Mouse (Mus musculus): ENCODE measurements around the gene Cdk5rap1. TPM values are rescaled to one million over a fixed set of nuclear protein-coding genes. Genes with fewer than 3 reads are reported as not detected.

The Cdk5rap1 gene
- polyA plus RNA-seq, 2 experiments = 4.2 to 10.0 TPM

GRCm38 (mm10) chr2:154407063-154407642 lies 34.3 kb upstream of the Cdk5rap1 start:
- H3K27ac ChIP-seq = no peak overlapping the region

DNA sequence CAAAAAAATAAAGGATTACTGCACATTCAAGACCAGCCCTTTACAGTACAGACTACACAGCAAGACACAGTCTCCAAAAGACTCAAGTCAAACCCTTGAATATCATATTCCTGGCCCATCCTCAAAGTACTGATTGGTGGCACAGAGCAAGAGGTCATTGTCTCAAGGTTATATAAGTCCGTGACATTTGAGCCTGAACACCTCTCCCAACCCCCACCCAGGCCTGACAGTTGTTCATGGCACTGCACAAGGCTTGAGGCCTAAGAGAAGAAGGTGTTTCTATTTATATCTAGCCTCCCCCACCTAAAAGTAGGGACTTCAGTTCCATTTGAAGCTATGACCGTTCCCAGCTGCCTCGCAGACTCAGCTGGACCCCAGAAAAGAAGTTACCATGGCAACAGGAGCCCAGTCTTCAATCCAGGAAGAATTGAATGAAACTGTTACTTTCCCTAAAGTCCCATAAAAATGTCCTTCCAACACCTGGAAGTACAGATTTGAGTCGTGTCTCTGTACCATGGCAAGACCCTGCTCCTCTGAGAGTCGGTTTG lies 32.7 kb upstream of the Cdk5rap1 start:
- no peak for ATAC-seq (ENCODE audit: insufficient read depth)
- Histone ChIP-seq H3K4me3 (ENCODE audit: insufficient read depth in 1 of 2, low read depth in 2 of 2, low read length in 2 of 2) (no peak overlapping the region), H3K4me2 (ENCODE audit: low read depth) (no peak overlapping the region), H3K9me3 (ENCODE audit: control insufficient read depth, low read length) (no peaks in the 10 kb centered on the region), H3K27ac (no peak overlapping the region), H3K36me3 (replicated peaks; ENCODE audit: control insufficient read depth, insufficient read depth, low read depth) (no peaks in the 10 kb centered on the region), H3K4me1 (replicated peaks; ENCODE audit: control insufficient read depth in 2 of 2, insufficient read depth in 2 of 2, low read length in 1 of 2) (peaks cover 3 to 5% of the 10 kb centered on the region in 2 experiments), H3K9ac (replicated peaks) (no peak overlapping the region), H3K27me3 (ENCODE audit: control insufficient read depth, insufficient read depth, low read length) (peaks cover 17% of the 10 kb centered on the region)
- no peak for TF ChIP-seq EP300 (IDR thresholded peaks at IDR 0.05; ENCODE audit: low read depth)
- no peak for DNase-seq (ENCODE audit: low read depth in 3 of 3, low spot score in 3 of 3)
- 54% methylated on average over 5 of the region's 5 CpGs for WGBS (ENCODE audit: insufficient replicate concordance)

More at GRCm38 (mm10) chr2:154407063-154407642, 34.3 kb upstream of the Cdk5rap1 start:
- Histone ChIP-seq H3K9me3 (ENCODE audit: control insufficient read depth, low read length) (no peaks in the 10 kb centered on the region), H3K36me3 (replicated peaks; ENCODE audit: control insufficient read depth, insufficient read depth, low read depth) (no peaks in the 10 kb centered on the region), H3K4me3 (ENCODE audit: insufficient read depth in 1 of 2, low read depth in 2 of 2, low read length in 2 of 2) (peak overlapping the region; percentile 47 to 66), H3K27me3 (ENCODE audit: control insufficient read depth, insufficient read depth, low read length) (peaks cover 17% of the 10 kb centered on the region), H3K9ac (replicated peaks) (peak overlapping the region; percentile 58), H3K4me1 (replicated peaks; ENCODE audit: control insufficient read depth in 2 of 2, insufficient read depth in 2 of 2, low read length in 1 of 2) (peaks cover 3 to 5% of the 10 kb centered on the region in 2 experiments), H3K4me2 (ENCODE audit: low read depth) (peak overlapping the region; percentile 83)
- DNase-seq (ENCODE audit: low read depth in 3 of 3, low spot score in 3 of 3) (no peak), ATAC-seq (ENCODE audit: insufficient read depth) (no peak)
- WGBS (ENCODE audit: insufficient replicate concordance) = 36% methylated on average over 11 of the region's 11 CpGs
- no peak for TF ChIP-seq CTCF (IDR thresholded peaks at IDR 0.05; ENCODE audit: low read depth)
- TF ChIP-seq EP300 (IDR thresholded peaks at IDR 0.05; ENCODE audit: low read depth) = no peak

GRCm38 (mm10) chr2:154402811-154403210 lies 30.0 kb upstream of the Cdk5rap1 start:
- H3K36me3 ChIP-seq (replicated peaks; ENCODE audit: control insufficient read depth, insufficient read depth, low read depth) = no peaks in the 10 kb centered on the region
- peak; percentile 36; the same call in 1 of the 2 replicates for ATAC-seq (ENCODE audit: insufficient read depth)
- no peak overlapping the region for H3K27ac ChIP-seq
- no peak for TF ChIP-seq CTCF (IDR thresholded peaks at IDR 0.05; ENCODE audit: low read depth)
- no peak for TF ChIP-seq EP300 (IDR thresholded peaks at IDR 0.05; ENCODE audit: low read depth)
- DNase-seq (ENCODE audit: low read depth in 3 of 3, low spot score in 3 of 3) = peak in 1 of 3 experiments; percentile 17
- 43% methylated on average over 7 of the region's 7 CpGs for WGBS (ENCODE audit: insufficient replicate concordance)
- no peak overlapping the region for H3K4me3 ChIP-seq (ENCODE audit: insufficient read depth in 1 of 2, low read depth in 2 of 2, low read length in 2 of 2)
- H3K9me3 ChIP-seq (ENCODE audit: control insufficient read depth, low read length) = no peaks in the 10 kb centered on the region
- no peak overlapping the region for H3K4me2 ChIP-seq (ENCODE audit: low read depth)
- H3K27me3 ChIP-seq (ENCODE audit: control insufficient read depth, insufficient read depth, low read length) = peaks cover 10% of the 10 kb centered on the region
- no peaks in the 10 kb centered on the region for H3K4me1 ChIP-seq (replicated peaks; ENCODE audit: control insufficient read depth in 2 of 2, insufficient read depth in 2 of 2, low read length in 1 of 2)
- H3K9ac ChIP-seq (replicated peaks) = no peak overlapping the region

DNA sequence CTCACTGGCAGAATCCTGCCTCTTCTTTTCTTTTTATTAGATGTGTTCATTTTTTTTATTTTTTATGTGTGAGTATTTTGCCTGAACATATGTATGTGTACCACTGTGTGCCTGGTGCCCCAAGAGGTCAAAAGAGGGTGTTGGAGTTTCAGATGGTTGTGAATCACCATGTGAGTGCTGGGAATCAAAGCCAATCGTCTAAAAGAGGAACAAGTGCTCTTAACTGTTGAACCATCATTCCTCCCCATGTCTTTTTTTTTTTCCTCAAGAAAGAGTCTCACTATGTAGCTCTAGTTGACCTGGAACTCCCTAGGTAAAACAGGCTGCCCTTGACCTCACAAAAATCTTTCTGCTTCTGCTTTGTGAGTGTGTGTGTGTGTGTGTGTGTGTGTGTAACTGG lies 29.2 kb upstream of the Cdk5rap1 start:
- Histone ChIP-seq H3K9ac (replicated peaks) (no peak overlapping the region), H3K4me1 (replicated peaks; ENCODE audit: control insufficient read depth in 2 of 2, insufficient read depth in 2 of 2, low read length in 1 of 2) (no peaks in the 10 kb centered on the region), H3K4me3 (ENCODE audit: insufficient read depth in 1 of 2, low read depth in 2 of 2, low read length in 2 of 2) (no peak overlapping the region), H3K27ac (no peak overlapping the region), H3K27me3 (ENCODE audit: control insufficient read depth, insufficient read depth, low read length) (peaks cover 2% of the 10 kb centered on the region), H3K36me3 (replicated peaks; ENCODE audit: control insufficient read depth, insufficient read depth, low read depth) (no peaks in the 10 kb centered on the region), H3K9me3 (ENCODE audit: control insufficient read depth, low read length) (no peaks in the 10 kb centered on the region), H3K4me2 (ENCODE audit: low read depth) (no peak overlapping the region)
- DNase-seq (ENCODE audit: low read depth in 3 of 3, low spot score in 3 of 3) = no peak
- no peak for TF ChIP-seq CTCF (IDR thresholded peaks at IDR 0.05; ENCODE audit: low read depth)
- TF ChIP-seq EP300 (IDR thresholded peaks at IDR 0.05; ENCODE audit: low read depth) = no peak
- 0% methylated on average over 1 of the region's 1 CpGs for WGBS (ENCODE audit: insufficient replicate concordance)
- ATAC-seq (ENCODE audit: insufficient read depth) = no peak

DNA sequence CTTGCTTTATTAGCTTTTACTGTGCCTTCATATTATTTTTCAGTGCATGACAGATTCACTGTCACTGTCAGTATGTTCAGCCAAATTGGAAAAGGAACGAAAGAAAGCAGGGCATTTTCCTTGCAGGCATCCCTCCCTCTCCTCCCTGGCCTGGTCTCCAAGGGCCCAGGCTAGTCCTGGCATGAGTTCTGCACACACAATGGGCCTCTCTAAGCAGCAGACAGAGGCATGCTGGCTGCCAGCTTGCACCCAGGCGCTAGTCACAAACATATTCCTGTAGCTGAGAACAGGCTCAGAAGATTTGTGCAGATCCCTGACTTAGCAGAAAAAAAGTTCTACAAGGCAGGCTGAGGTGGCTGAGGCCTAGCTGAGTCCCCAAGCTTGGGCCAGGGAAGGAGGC lies 26.5 kb upstream of the Cdk5rap1 start:
- Histone ChIP-seq H3K4me1 (replicated peaks; ENCODE audit: control insufficient read depth in 2 of 2, insufficient read depth in 2 of 2, low read length in 1 of 2) (no peaks in the 10 kb centered on the region), H3K9ac (replicated peaks) (no peak overlapping the region), H3K27ac (no peak overlapping the region), H3K9me3 (ENCODE audit: control insufficient read depth, low read length) (no peaks in the 10 kb centered on the region), H3K36me3 (replicated peaks; ENCODE audit: control insufficient read depth, insufficient read depth, low read depth) (no peaks in the 10 kb centered on the region), H3K27me3 (ENCODE audit: control insufficient read depth, insufficient read depth, low read length) (no peaks in the 10 kb centered on the region), H3K4me3 (ENCODE audit: insufficient read depth in 1 of 2, low read depth in 2 of 2, low read length in 2 of 2) (no peak overlapping the region), H3K4me2 (ENCODE audit: low read depth) (no peak overlapping the region)
- 61% methylated on average over 2 of the region's 2 CpGs for WGBS (ENCODE audit: insufficient replicate concordance)
- DNase-seq (ENCODE audit: low read depth in 3 of 3, low spot score in 3 of 3) (no peak), ATAC-seq (ENCODE audit: insufficient read depth) (no peak)
- TF ChIP-seq CTCF (IDR thresholded peaks at IDR 0.05; ENCODE audit: low read depth) (no peak), EP300 (IDR thresholded peaks at IDR 0.05; ENCODE audit: low read depth) (no peak)

Data from liver, embryonic 14.5 days (tissue).